Mouse (Mus musculus) right cerebral cortex, postnatal 14 days (tissue): Measurements from ENCODE around the gene Rcn2.

ENCODE experiments used
- DNase-seq: peaks from one replicate; pipeline ENCODE4 v3.0.0; 2022

Rcn2 gene

GRCm38 (mm10) chr9:56097584-56098298, 56.1 kb downstream of the Rcn2 start:
- no peak for DNase-seq

GRCm38 (mm10) chr9:56100041-56100522, 58.4 kb downstream of the Rcn2 start:
- no peak for DNase-seq

- DNase-seq = no peak
These were observed 59.4 kb downstream of the Rcn2 start for GRCm38 (mm10) chr9:56101022-56101421.

GRCm38 (mm10) chr9:56104921-56105320, 63.3 kb downstream of the Rcn2 start:
- DNase-seq = no peak

- DNase-seq = no peak
These were observed 64.8 kb downstream of the Rcn2 start for GRCm38 (mm10) chr9:56106274-56107072.

- no peak for DNase-seq
These were observed 65.9 kb downstream of the Rcn2 start for GRCm38 (mm10) chr9:56107527-56107926.

- no peak for DNase-seq
These were observed 66.5 kb downstream of the Rcn2 start for GRCm38 (mm10) chr9:56108174-56108573.
